Mouse (Mus musculus) thymus, adult 2 months (tissue): ENCODE measurements around the gene Lima1. TPM values are rescaled to one million over a fixed set of nuclear protein-coding genes. Genes with fewer than 3 reads are reported as not detected.
A peak's percentile ranks its signal among the peaks of the same experiment; 100 is the strongest.

ENCODE experiments used
- DNase-seq: peaks from one replicate; pipeline ENCODE4 v3.0.0; 2021
- H3K27ac ChIP-seq: fragments of 200-500 bp; 2 replicates; pipeline ENCODE4 v1.5.1; 2012; ENCODE audit warnings: low read length, control low read depth; ENCODE audit not compliant: control insufficient read depth, insufficient read depth
- H3K27me3 ChIP-seq: fragments of 200-500 bp; 2 replicates; pipeline ENCODE4 v1.6.1; 2012; ENCODE audit warnings: mild to moderate bottlenecking, low read length, moderate library complexity, mixed read lengths; ENCODE audit not compliant: control insufficient read depth, insufficient read depth
- H3K36me3 ChIP-seq: fragments of 200-500 bp; 2 replicates; pipeline ENCODE4 v1.6.1; 2012; ENCODE audit warnings: mild to moderate bottlenecking, low read length, moderate library complexity; ENCODE audit not compliant: control insufficient read depth, insufficient read depth
- H3K4me1 ChIP-seq: fragments of 200-500 bp; replicated peaks from 2 replicates; pipeline ENCODE4 v1.6.1; 2012; ENCODE audit warnings: low read length; ENCODE audit not compliant: control insufficient read depth, insufficient read depth
- H3K4me3 ChIP-seq: fragments of 200-500 bp; 2 replicates; pipeline ENCODE4 v1.5.1; 2012; ENCODE audit warnings: mild to moderate bottlenecking, low read length, control low read depth, moderate library complexity; ENCODE audit not compliant: control insufficient read depth, insufficient read depth
- CTCF ChIP-seq: fragments of 200-500 bp; IDR thresholded peaks from 2 replicates; pipeline ENCODE4 v1.5.1; 2012; ENCODE audit warnings: mild to moderate bottlenecking, control low read depth, low read length, moderate library complexity, borderline replicate concordance; ENCODE audit not compliant: control insufficient read depth, poor library complexity, insufficient read depth; ENCODE audit errors: extremely low read depth
- POLR2A ChIP-seq: fragments of 200-500 bp; IDR thresholded peaks from 2 replicates; pipeline ENCODE4 v1.6.1; 2012; ENCODE audit warnings: mild to moderate bottlenecking, low read length, control low read depth, moderate library complexity; ENCODE audit not compliant: control insufficient read depth, poor library complexity, insufficient read depth; ENCODE audit errors: extremely low read depth
- WGBS: fragments of 180-500 bp; shearing (Covaris S2); methylation state at CpG from one replicate; pipeline ENCODE4 v1.1.7; 2018; 5-methylcytosine and 5-hydroxymethylcytosine counted together
- polyA plus RNA-seq: library from polyadenylated mRNA; depleted of rRNA; stranded (reverse); fragments of >200 nt; gene quantifications from 2 replicates; pipeline ENCODE4 v1.2.3, GENCODE M21; 2012

The Lima1 gene
- polyA plus RNA-seq, 1 experiment = 12.3 TPM

DNA sequence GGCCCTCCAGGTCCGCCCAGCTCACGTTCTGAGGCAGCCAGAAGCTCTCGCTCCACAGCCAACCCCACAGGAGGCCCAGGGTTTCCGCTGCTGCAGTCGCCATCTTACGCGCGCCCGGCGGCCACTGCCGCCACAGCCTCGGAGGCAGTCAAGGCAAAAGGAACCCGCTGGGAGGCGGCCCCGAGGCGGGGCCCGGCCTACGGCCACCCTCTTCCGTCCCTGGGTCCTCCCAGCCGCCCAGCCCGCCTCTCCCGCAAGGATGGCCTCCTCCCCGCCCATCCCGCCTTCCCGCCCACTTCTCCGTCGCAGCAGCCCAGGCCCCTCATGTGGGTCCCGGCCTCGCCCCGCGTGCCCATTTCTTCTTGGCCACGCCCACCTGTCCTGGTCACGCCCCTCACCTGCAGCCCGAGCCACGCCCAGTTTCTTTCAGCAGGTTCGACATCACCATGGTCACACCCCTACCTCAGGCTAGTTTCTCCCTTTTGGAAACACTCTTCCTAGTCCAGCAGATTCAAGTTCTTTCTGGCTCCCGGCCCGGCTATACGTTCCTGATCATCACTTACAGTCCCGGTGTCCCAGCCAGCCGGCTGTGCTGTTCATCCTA is 102.9 kb downstream of the Lima1 start:
- H3K27me3 ChIP-seq = no peaks in the 10 kb centered on the region
- TF ChIP-seq CTCF (peak; percentile 19; the same call in 1 of the 2 replicates), POLR2A (peak; percentile 73; the same call in 1 of the 2 replicates)
- H3K36me3 ChIP-seq = no peaks in the 10 kb centered on the region
- H3K4me1 ChIP-seq = peaks cover 6% of the 10 kb centered on the region; the same call in 1 of the 2 replicates
- H3K4me3 ChIP-seq = peak overlapping the region; percentile 70
- 1% methylated on average over 37 of the region's 41 CpGs for WGBS
- peak overlapping the region; percentile 32 for H3K27ac ChIP-seq
- peak; percentile 89 for DNase-seq

DNA sequence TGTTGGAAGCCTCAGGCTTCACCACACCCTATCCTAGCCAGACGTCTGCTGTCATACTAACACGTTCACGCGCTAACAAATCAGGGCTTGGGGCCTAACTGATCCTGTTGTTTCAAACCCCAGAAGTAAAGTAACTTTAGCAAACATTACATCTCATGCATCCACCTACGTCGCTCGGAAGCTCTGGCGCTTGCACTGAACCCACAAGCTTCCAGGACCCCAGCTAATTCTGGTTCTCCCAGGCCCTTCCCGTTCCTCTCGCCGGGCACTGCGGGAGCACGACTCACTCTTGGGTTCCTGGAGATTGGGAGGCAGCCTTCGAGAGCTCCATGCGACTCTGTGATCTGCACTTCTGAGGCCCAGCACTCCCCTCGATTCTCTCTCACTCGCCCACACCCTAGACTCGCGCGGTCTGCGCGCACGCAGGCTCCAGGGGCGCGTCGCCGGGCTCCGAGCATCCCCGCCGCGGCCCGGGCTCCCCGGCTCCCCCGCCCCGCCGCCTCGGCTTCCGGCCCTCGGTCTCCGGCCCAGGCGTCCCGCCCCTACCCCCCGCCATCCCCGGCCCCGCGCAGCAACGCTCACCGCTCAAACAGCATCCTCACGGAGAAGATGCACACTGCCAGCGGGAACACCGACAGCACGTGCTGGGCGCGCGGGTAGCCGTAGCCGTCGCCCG is 103.5 kb downstream of the Lima1 start:
- peak overlapping the region; percentile 65 for H3K27ac ChIP-seq
- H3K4me1 ChIP-seq = peaks cover 6% of the 10 kb centered on the region; the same call in 1 of the 2 replicates
- no peak for TF ChIP-seq POLR2A
- no peak for TF ChIP-seq CTCF
- H3K36me3 ChIP-seq = no peaks in the 10 kb centered on the region
- DNase-seq = no peak
- peak overlapping the region; percentile 70 for H3K4me3 ChIP-seq
- under 1% methylated on average over 56 of the region's 59 CpGs for WGBS
- no peaks in the 10 kb centered on the region for H3K27me3 ChIP-seq

DNA sequence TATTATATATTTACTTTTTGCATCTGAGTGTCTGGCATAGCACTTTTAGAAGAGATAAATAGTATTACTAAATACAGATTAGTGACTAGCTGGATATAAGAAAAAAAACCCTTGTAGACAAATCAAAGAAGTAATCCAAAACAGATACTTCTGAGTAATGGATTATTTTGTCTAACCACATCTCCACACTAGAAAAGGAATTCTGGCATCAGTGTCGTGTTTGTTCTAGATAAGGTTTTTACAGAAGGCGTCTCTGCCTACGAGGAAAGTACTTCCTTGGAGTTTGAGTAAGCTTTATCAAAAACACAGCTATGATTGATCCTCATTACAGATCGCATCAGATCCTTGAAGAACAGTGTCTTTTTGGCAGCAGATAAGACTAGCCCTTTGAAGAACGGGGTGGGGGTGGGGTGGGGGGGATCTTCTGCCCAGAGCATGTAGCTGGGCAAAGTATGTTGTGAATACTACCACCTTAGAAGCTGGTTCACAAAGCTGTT is 104.2 kb downstream of the Lima1 start:
- Histone ChIP-seq H3K27me3 (no peaks in the 10 kb centered on the region), H3K36me3 (no peaks in the 10 kb centered on the region), H3K4me3 (peak overlapping the region; percentile 70), H3K27ac (peak overlapping the region; percentile 65; the same call in 1 of the 2 replicates), H3K4me1 (peaks cover 6% of the 10 kb centered on the region; the same call in 1 of the 2 replicates)
- TF ChIP-seq CTCF = no peak
- no peak for TF ChIP-seq POLR2A
- WGBS = 36% methylated on average over 5 of the region's 5 CpGs
- no peak for DNase-seq

DNA sequence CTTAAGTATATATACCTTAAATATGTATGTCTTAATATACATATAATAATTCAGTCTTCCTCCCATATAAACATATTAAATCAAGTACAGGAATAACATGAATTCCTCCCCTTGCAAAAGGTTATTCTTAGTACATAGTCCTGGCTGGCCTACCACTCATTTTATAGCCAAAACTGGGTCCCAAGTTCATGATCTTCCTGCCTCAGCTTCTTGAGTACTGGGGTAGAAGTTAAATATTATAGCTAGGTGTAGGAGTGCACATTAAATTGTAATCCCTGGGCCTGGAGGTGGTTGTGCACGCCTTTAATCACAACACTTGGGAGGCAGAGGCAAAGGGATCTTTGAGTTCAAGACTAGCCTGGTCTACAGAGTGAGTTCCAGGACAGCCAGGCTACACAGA is 106.5 kb downstream of the Lima1 start:
- Histone ChIP-seq H3K27me3 (no peaks in the 10 kb centered on the region), H3K4me1 (peaks cover 6% of the 10 kb centered on the region; the same call in 1 of the 2 replicates), H3K4me3 (no peak overlapping the region), H3K36me3 (no peaks in the 10 kb centered on the region), H3K27ac (no peak overlapping the region)
- DNase-seq = no peak
- 97% methylated on average over 1 of the region's 1 CpGs for WGBS
- no peak for TF ChIP-seq CTCF
- no peak for TF ChIP-seq POLR2A

DNA sequence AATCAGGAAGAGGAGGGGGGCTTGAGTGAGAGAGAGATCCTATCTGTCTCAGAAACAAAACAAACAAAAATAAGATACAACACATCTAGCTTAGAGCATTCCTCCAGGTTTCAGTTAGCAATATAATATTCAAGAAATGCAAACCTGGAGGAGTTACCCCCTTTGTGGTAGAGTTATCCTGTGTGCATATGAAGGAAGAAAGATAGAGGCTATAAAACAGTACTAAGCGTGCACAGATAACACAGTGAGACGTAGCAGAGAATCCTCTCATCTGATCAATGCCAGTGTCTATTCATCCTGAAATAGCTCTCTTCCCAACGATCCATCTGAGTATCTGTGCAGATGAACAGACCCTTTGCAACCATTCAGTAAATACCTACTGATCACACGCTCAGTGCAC is 107.8 kb downstream of the Lima1 start:
- Histone ChIP-seq H3K4me1 (peaks cover 4% of the 10 kb centered on the region; the same call in 1 of the 2 replicates), H3K27me3 (no peaks in the 10 kb centered on the region), H3K4me3 (no peak overlapping the region), H3K27ac (no peak overlapping the region), H3K36me3 (no peaks in the 10 kb centered on the region)
- 99% methylated on average over 4 of the region's 4 CpGs for WGBS
- no peak for TF ChIP-seq CTCF
- no peak for TF ChIP-seq POLR2A
- DNase-seq = no peak

DNA sequence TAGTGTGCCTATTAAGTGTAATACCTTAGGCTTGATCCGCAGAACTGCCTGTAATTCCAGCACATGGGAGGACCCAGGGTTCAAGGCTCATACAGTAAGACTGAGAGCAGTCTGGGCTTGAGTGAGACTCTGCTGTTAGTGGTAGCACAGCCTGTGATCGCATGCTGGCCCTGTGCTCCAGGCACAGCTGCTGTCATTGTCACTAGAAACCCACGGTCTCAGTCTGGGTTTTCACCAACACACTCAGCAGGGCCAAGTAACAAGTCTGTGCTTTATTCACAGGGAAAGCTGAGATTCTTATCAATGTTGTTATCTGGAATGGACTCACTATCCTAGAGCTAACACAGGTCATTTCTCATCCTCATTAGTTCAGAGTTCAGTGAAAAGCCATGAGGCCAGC is 121.1 kb downstream of the Lima1 start:
- H3K36me3 ChIP-seq = no peaks in the 10 kb centered on the region
- TF ChIP-seq POLR2A = no peak
- no peak for TF ChIP-seq CTCF
- H3K27me3 ChIP-seq = no peaks in the 10 kb centered on the region
- peaks cover 10% of the 10 kb centered on the region for H3K4me1 ChIP-seq
- H3K4me3 ChIP-seq = no peak overlapping the region
- H3K27ac ChIP-seq = no peak overlapping the region
- WGBS = 67% methylated on average over 3 of the region's 3 CpGs
- no peak for DNase-seq

DNA sequence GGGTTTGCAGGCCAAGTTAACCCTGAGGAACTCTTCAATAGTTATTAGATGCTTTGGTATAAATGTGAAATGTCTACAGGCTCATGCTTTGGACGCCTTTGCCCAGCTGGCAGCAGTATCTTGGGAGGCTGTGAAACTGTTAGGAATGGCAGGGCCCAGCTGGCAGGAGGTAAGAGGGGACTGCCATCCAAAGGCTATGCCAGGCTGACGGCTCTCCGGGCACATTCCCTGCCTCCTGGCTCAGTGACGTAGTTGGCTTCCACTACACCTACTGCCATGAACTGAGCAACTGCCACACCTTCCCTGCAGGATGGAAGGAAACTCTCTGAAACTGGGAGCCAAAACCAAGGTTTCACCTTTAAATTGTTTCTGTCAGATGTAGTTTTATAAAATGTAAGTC is 135.0 kb downstream of the Lima1 start:
- WGBS = 95% methylated on average over 4 of the region's 4 CpGs
- Histone ChIP-seq H3K36me3 (peaks cover 43% of the 10 kb centered on the region), H3K4me1 (no peaks in the 10 kb centered on the region), H3K27me3 (no peaks in the 10 kb centered on the region), H3K4me3 (no peak overlapping the region), H3K27ac (no peak overlapping the region)
- TF ChIP-seq POLR2A (no peak), CTCF (no peak)
- no peak for DNase-seq
